Mouse (Mus musculus): ENCODE data around the gene Wdr44.
"Not testable (repeated sequence)": the region's sequence is repeated elsewhere in the genome, so short reads cannot be mapped to it uniquely, and the experiment has no call there.

DNA sequence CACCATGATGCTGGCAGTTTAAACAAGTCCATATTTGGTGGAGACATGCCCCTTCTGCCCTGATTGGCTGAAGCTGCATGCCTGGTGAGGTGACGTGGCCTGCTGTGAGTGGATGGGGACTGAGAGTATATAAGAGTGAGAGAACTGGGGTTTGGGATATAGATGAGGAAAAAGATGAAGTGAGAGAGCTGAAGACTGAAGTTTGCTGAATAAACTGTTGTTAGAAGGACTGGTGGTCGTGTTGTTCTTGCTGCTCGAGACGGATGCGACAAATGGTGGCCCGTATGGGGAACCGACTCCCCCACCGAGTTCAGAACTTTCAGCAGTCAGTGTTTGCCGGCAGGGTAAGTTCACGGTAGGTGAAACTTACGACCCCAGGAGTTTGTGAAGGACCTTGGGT is 140.9 kb downstream of the Wdr44 start:
- not testable (repeated sequence) for TF ChIP-seq CTCF, EP300 (IDR thresholded peaks at IDR 0.05)
